Mouse (Mus musculus): ENCODE data around the gene Vps37d.

DNA sequence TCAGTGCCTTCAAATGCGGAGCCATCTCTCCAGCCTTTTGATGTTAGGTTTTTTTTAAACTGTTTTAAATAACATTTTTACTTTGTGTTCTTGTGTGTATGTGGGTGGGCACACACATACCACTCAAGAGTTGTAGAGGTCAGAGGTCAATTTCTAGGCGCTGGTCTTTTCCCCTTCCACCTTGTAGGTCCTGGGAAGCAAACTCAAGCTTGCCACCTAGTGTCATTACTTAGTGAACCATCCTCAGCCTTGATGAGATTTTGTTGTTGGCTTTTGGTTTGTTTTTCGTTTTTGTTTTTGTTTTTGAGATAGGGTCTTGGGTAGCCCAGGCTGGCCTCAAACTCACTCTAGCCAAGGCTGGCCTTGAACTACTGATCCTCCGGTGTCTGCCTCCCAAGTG lies 2.4 kb downstream of the Vps37d start:
- TF ChIP-seq CTCF (IDR thresholded peaks at IDR 0.05; ENCODE audit: extremely low read depth, insufficient read depth, insufficient read length, insufficient replicate concordance) (no peak), POLR2A (IDR thresholded peaks at IDR 0.05; ENCODE audit: low read depth, low read length) (no peak)
